20 mouse cellular contexts compared by ENCODE assay signal in genomic region chr16:20381031-20381430, GRCm38 (mm10). TPM values are rescaled to one million over a fixed set of nuclear protein-coding genes. Genes with fewer than 3 reads are reported as not detected.
DNase-seq lines count a peak whose midpoint lies in the region; ATAC-seq and TF ChIP-seq lines count a peak whose summit lies in the region.
"Had no signal": no experiment of that assay in that cellular context is flagged by ENCODE, and none has a peak within 500 bp of the region (broad histone marks: within the 10 kb centered on the region; RNA-seq: fewer than 3 reads in every experiment).

No protein-coding gene starts in this region.

- H3K27me3 ChIP-seq in lung, embryonic 14.5 days (ENCODE audit: insufficient read depth, low read length) = no peaks in the 10 kb centered on the region
- H3K27me3 ChIP-seq in intestine, postnatal 0 days (replicated peaks; ENCODE audit: control insufficient read depth, insufficient read depth, low read length) = no peaks in the 10 kb centered on the region
- H3K27me3 ChIP-seq: forebrain, embryonic 15.5 days; heart, embryonic 13.5 days; neural tube, embryonic 13.5 days; Patski had no signal

- DNase-seq in heart, adult 11 months = peak; percentile 25
- DNase-seq in heart, postnatal 14 days = no peak
- DNase-seq in lung, embryonic 14.5 days = peak; percentile 66
- DNase-seq in lung, adult 18-20 months = no peak
- DNase-seq in kidney, postnatal 4 days = peak; percentile 13 to 31
- no peak for DNase-seq in left cerebral cortex, adult 2 months (ENCODE audit: extremely low spot score in 1 of 2, low spot score in 2 of 2)
- DNase-seq in left cerebral cortex, postnatal 4 days = no peak
- DNase-seq: cerebellum, adult 2 months; spleen, adult 18-20 months; thymus, adult 2 months had no signal

- H3K4me2 ChIP-seq in lung, embryonic 14.5 days = no peak overlapping the region
- H3K4me2 ChIP-seq in intestine, postnatal 0 days (replicated peaks; ENCODE audit: low read depth) = no peak overlapping the region
- H3K4me2 ChIP-seq: forebrain, embryonic 15.5 days; heart, embryonic 13.5 days; neural tube, embryonic 13.5 days had no signal

- no peak overlapping the region for H3K27ac ChIP-seq in lung, embryonic 14.5 days (ENCODE audit: low read depth)
- H3K27ac ChIP-seq in intestine, postnatal 0 days (ENCODE audit: low read depth, low read length) = no peak overlapping the region
- H3K27ac ChIP-seq in left cerebral cortex, adult 2 months = no peak overlapping the region
- H3K27ac ChIP-seq: forebrain, embryonic 15.5 days; heart, embryonic 13.5 days; hindbrain, embryonic 10.5 days; neural tube, embryonic 13.5 days had no signal

- ATAC-seq in lung, embryonic 14.5 days (ENCODE audit: insufficient read depth) = no peak
- peak; percentile 36; the same call in 1 of the 2 replicates for ATAC-seq in intestine, postnatal 0 days
- ATAC-seq: activated CD4-positive, CD25-positive, alpha-beta regulatory T cell, adult 4 months; forebrain, embryonic 15.5 days; Patski had no signal

- no peak overlapping the region for H3K4me3 ChIP-seq in lung, embryonic 14.5 days (ENCODE audit: low read depth, low read length)
- H3K4me3 ChIP-seq in intestine, postnatal 0 days (ENCODE audit: low read depth, low read length) = no peak overlapping the region
- H3K4me3 ChIP-seq in left cerebral cortex, adult 2 months = no peak overlapping the region
- H3K4me3 ChIP-seq: forebrain, embryonic 15.5 days; heart, embryonic 13.5 days; hindbrain, embryonic 10.5 days; neural tube, embryonic 13.5 days had no signal

- no peaks in the 10 kb centered on the region for H3K4me1 ChIP-seq in lung, embryonic 14.5 days (ENCODE audit: insufficient read depth)
- H3K4me1 ChIP-seq in intestine, postnatal 0 days (replicated peaks; ENCODE audit: control insufficient read depth, insufficient read depth, low read length) = no peaks in the 10 kb centered on the region
- H3K4me1 ChIP-seq: forebrain, embryonic 15.5 days; hindbrain, embryonic 10.5 days; neural tube, embryonic 13.5 days had no signal

- no peak for TF ChIP-seq CTCF in lung, embryonic 14.5 days (IDR thresholded peaks at IDR 0.05; ENCODE audit: low read depth)
- TF ChIP-seq CTCF in intestine, postnatal 0 days (IDR thresholded peaks at IDR 0.05; ENCODE audit: low read depth) = no peak
- no peak for TF ChIP-seq CTCF in left cerebral cortex, adult 2 months (IDR thresholded peaks at IDR 0.05)

- no peak overlapping the region for H3K9ac ChIP-seq in lung, embryonic 14.5 days
- H3K9ac ChIP-seq in intestine, postnatal 0 days (ENCODE audit: low read depth, low read length) = no peak overlapping the region
- H3K9ac ChIP-seq: forebrain, embryonic 15.5 days; heart, embryonic 13.5 days; neural tube, embryonic 13.5 days had no signal

- intact Hi-C loops in heart, postnatal 14 days (cut with DNase I) = no loop called here
- intact Hi-C loops in left cerebral cortex, adult 2 months (cut with DNase I) = no loop called here
- intact Hi-C loops in left cerebral cortex, postnatal 4 days (cut with DNase I) = no loop called here

- 50% methylated on average over 5 of the region's 5 CpGs for WGBS in lung, embryonic 14.5 days
- WGBS in intestine, postnatal 0 days = 30% methylated on average over 5 of the region's 5 CpGs

- H3K9me3 ChIP-seq in lung, embryonic 14.5 days (ENCODE audit: low read depth, low read length) = no peaks in the 10 kb centered on the region
- no peaks in the 10 kb centered on the region for H3K9me3 ChIP-seq in intestine, postnatal 0 days (ENCODE audit: control insufficient read depth)
- H3K9me3 ChIP-seq: forebrain, embryonic 15.5 days; heart, embryonic 13.5 days; hindbrain, embryonic 10.5 days; neural tube, embryonic 13.5 days had no signal

- peaks cover 33% of the 10 kb centered on the region; the same call in 1 of the 2 replicates for H3K36me3 ChIP-seq in lung, embryonic 14.5 days (ENCODE audit: insufficient read depth)
- peaks cover 7% of the 10 kb centered on the region; the same call in 1 of the 2 replicates for H3K36me3 ChIP-seq in intestine, postnatal 0 days (ENCODE audit: control insufficient read depth, insufficient read depth)

RNA-seq across cellular contexts. Expression of gene Abcc5, which starts 45.2 kb away (rescaled TPM):
- total RNA-seq in heart, postnatal 14 days (2021) = 10 to 100 TPM; 42.0 to 43.3 TPM
- polyA plus RNA-seq in lung, embryonic 14.5 days (2014; fragmentation: Nextera tagmentation; extraction: Ambion mirVana) = 60.2 and 63.0 TPM in 2 replicates
- 11.5 and 13.7 TPM in 2 replicates for polyA plus RNA-seq in intestine, postnatal 0 days (2015; fragmentation: Nextera tagmentation; extraction: Ambion mirVana)
- total RNA-seq in left cerebral cortex, adult 2 months (2021) = 100 to 1,000 TPM; 251 to 270 TPM
- 100 to 1,000 TPM; 200 to 212 TPM for total RNA-seq in left cerebral cortex, postnatal 4 days (2021)

RNA-seq across cellular contexts. Expression of gene Cyp2ab1, which starts 55.8 kb away (rescaled TPM):
- 1 to 10 TPM in 1 of 2 experiments, under 1 TPM in 1; 0.63 to 1.1 TPM for total RNA-seq in heart, postnatal 14 days (2021)
- not detected in 2 replicates for polyA plus RNA-seq in lung, embryonic 14.5 days (2014; fragmentation: Nextera tagmentation; extraction: Ambion mirVana)
- not detected in 2 replicates for polyA plus RNA-seq in intestine, postnatal 0 days (2015; fragmentation: Nextera tagmentation; extraction: Ambion mirVana)
- not detected for total RNA-seq in left cerebral cortex, adult 2 months (2021)
- not detected for total RNA-seq in left cerebral cortex, postnatal 4 days (2021)
- polyA plus RNA-seq: activated CD4-positive, CD25-positive, alpha-beta regulatory T cell, adult 4 months; cerebellum, adult 2 months; embryonic facial prominence, embryonic 11.5 days; forebrain, embryonic 15.5 days; heart, embryonic 13.5 days; hindbrain, embryonic 10.5 days; liver, embryonic 16.5 days; neural tube, embryonic 13.5 days; stomach, embryonic 14.5 days had no signal

Comparison
In these comparisons a context has a peak if more than half of its experiments do, and no peak if none do; other contexts are left out.
1. DNase-seq: peak in heart, adult 11 months (single experiment), lung, embryonic 14.5 days (single experiment) and kidney, postnatal 4 days (2 of 2); none in heart, postnatal 14 days (0 of 2), lung, adult 18-20 months (0 of 2), left cerebral cortex, adult 2 months (0 of 2) and left cerebral cortex, postnatal 4 days (single experiment).
2. RNA of gene Abcc5, which starts 45.2 kb away (total RNA-seq): 251 to 270 TPM in left cerebral cortex, adult 2 months and 200 to 212 TPM in left cerebral cortex, postnatal 4 days; 42.0 to 43.3 TPM in heart, postnatal 14 days; every median in the first group is over 4 times any median in the second.